Mouse (Mus musculus) forebrain, embryonic 10.5 days (tissue): ENCODE measurements at regions not wholly inside any gene's neighbourhood (a gene's known extent, or its start where the extent isn't known, plus 50 kb on each side); places are given as distances from the start of the nearest gene placed in this dataset.

Source experiments
- DNase-seq: peaks from one replicate; pipeline ENCODE4 v3.0.0-alpha.2; 2017; ENCODE audit warnings: low spot score; ENCODE audit errors: extremely low spot score
- H3K27ac ChIP-seq: fragments of 300-500 bp; sonication (generic); 2 replicates; pipeline ENCODE4 v1.5.1; 2016; ENCODE audit warnings: mild to moderate bottlenecking
- H3K27me3 ChIP-seq: fragments of 300-500 bp; sonication (generic); 2 replicates; pipeline ENCODE4 v1.6.1; 2016; ENCODE audit warnings: mild to moderate bottlenecking; ENCODE audit not compliant: poor library complexity, severe bottlenecking
- H3K36me3 ChIP-seq: fragments of 300-500 bp; sonication (generic); replicated peaks from 2 replicates; pipeline ENCODE4 v1.6.1; 2016; ENCODE audit warnings: mild to moderate bottlenecking, moderate library complexity
- H3K4me1 ChIP-seq: fragments of 300-500 bp; sonication (generic); 2 replicates; pipeline ENCODE4 v1.6.1; 2016
- H3K4me3 ChIP-seq: fragments of 300-500 bp; sonication (generic); 2 replicates; pipeline ENCODE4 v1.5.1; 2016; ENCODE audit warnings: mild to moderate bottlenecking, moderate library complexity
- H3K9me3 ChIP-seq: fragments of 300-500 bp; sonication (generic); 2 replicates; pipeline ENCODE4 v1.6.1; 2016; ENCODE audit warnings: mild to moderate bottlenecking, moderate library complexity
- WGBS: fragments of 180-500 bp; shearing (Covaris S2); methylation state at CpG from one replicate; pipeline ENCODE4 v1.1.7; 2016; 5-methylcytosine and 5-hydroxymethylcytosine counted together

GRCm38 (mm10) chr13:45301191-45301905 lies 88.2 kb upstream of the Mylip start:
- 89% methylated on average over 10 of the region's 10 CpGs for WGBS
- Histone ChIP-seq H3K4me1 (peaks cover 16% of the 10 kb centered on the region), H3K27me3 (no peaks in the 10 kb centered on the region), H3K27ac (no peak overlapping the region), H3K36me3 (no peaks in the 10 kb centered on the region), H3K9me3 (no peaks in the 10 kb centered on the region), H3K4me3 (no peak overlapping the region)
- DNase-seq, result no peak

DNA sequence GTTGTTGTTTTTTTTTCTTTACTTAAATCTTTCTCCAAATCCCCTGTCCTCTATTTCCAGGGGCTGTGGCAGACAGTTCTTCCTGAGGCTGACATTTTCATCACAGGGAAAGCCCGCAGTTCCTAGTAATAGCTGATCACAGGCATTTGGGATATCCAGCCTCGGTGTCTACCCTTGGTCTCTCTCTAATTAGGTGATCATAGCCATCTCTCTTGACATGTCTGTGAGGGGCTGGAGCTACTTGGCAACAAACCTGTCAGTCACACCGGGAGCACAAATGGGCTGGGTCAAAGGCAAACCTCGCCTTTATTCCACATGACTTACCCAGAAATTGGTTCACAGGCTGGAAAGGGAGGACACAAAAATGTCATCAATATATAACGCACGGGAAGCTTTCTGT lies 86.7 kb upstream of the Mylip start:
- Histone ChIP-seq H3K4me1 (peaks cover 16% of the 10 kb centered on the region), H3K4me3 (no peak overlapping the region), H3K36me3 (no peaks in the 10 kb centered on the region), H3K27me3 (no peaks in the 10 kb centered on the region), H3K27ac (no peak overlapping the region), H3K9me3 (no peaks in the 10 kb centered on the region)
- DNase-seq, result no peak
- 65% methylated on average over 6 of the region's 6 CpGs for WGBS

DNA sequence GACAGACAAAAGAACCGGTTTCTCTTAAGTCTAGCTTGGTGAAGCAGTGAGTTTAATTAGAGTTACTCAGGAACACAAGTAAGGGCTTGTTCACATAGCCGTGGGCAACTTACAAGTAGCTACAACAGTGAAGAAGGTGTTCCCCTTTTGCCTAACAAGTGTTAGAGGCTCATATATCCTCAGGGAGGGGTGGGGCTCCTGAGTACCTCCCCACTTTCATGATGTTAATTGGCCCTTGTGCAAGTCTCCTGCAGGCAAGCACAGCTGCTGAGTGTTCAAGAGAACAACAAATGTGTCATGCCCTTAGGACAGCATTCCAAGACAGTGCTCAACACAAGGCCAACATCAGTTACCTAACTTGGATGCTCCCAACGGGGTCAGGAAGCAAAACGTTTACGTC lies 83.4 kb upstream of the Mylip start:
- Histone ChIP-seq H3K4me3 (no peak overlapping the region), H3K4me1 (peaks cover 16% of the 10 kb centered on the region), H3K27me3 (no peaks in the 10 kb centered on the region), H3K9me3 (no peaks in the 10 kb centered on the region), H3K36me3 (no peaks in the 10 kb centered on the region), H3K27ac (no peak overlapping the region)
- DNase-seq, result no peak
- 74% methylated on average over 5 of the region's 5 CpGs for WGBS

DNA sequence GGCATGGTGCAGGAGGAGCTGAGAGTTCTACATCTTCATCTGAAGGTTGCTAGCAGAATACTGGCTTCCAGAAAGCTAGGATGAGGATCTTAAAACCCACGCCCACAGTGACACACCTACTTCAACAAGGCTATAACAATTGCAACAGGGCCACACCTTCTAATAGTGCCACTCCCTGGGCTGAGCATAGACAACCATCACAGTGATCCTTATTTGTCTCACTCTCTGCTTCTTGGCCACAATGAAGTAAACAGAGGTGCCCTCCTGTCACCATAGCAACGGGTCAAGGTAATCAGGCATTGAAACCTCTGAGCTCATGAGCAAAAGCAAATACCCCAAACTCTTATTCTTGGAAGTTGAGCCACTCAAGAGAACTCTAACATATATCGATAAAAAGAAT lies 82.3 kb upstream of the Mylip start:
- no peak for DNase-seq
- peaks cover 14% of the 10 kb centered on the region for H3K4me1 ChIP-seq
- H3K36me3 ChIP-seq, result no peaks in the 10 kb centered on the region
- 90% methylated on average over 3 of the region's 3 CpGs for WGBS
- H3K4me3 ChIP-seq, result no peak overlapping the region
- no peak overlapping the region for H3K27ac ChIP-seq
- no peaks in the 10 kb centered on the region for H3K27me3 ChIP-seq
- no peaks in the 10 kb centered on the region for H3K9me3 ChIP-seq

- no peak for DNase-seq
- no peaks in the 10 kb centered on the region for H3K36me3 ChIP-seq
- H3K27me3 ChIP-seq, result no peaks in the 10 kb centered on the region
- no peaks in the 10 kb centered on the region for H3K9me3 ChIP-seq
- H3K4me1 ChIP-seq, result no peaks in the 10 kb centered on the region
- no peak overlapping the region for H3K27ac ChIP-seq
- WGBS, result 87% methylated on average over 6 of the region's 6 CpGs
- no peak overlapping the region for H3K4me3 ChIP-seq
Measured at GRCm38 (mm10) chr13:45319646-45320045, 69.9 kb upstream of the Mylip start.

DNA sequence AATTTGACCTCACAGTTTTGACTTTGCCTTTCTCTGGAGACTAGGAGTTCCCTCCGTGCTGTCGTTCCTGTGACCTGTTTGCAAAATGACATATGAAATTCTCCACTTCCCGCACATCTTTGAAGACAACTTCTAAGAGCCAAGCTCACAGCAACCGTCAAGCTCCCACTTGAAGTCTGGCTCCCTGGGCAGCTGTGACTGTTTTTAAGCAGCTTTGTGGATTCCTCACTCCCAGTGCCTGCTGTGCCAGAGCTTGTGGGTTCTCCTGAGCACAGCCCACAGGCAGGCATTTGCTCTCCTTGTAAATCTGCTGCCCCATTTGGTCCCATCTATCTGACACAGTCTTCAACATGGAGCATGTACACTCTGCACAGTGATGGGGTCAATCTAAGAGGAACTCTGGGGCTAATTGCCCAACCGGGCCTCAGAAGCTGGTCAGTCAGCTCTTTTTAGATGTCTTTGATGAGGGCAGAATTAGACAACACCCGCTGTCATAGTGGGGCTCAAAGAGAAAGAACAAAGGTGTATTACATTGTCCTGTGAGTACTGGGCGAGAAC lies 63.7 kb upstream of the Mylip start:
- Histone ChIP-seq H3K36me3 (no peaks in the 10 kb centered on the region), H3K4me1 (peaks cover 5% of the 10 kb centered on the region; the same call in 1 of the 2 replicates), H3K27me3 (no peaks in the 10 kb centered on the region), H3K27ac (no peak overlapping the region), H3K9me3 (no peaks in the 10 kb centered on the region), H3K4me3 (no peak overlapping the region)
- DNase-seq, result no peak
- WGBS, result 77% methylated on average over 7 of the region's 7 CpGs

GRCm38 (mm10) chr13:45326751-45327150 lies 62.8 kb upstream of the Mylip start:
- no peak for DNase-seq
- Histone ChIP-seq H3K27ac (no peak overlapping the region), H3K4me3 (no peak overlapping the region), H3K9me3 (no peaks in the 10 kb centered on the region), H3K36me3 (no peaks in the 10 kb centered on the region), H3K4me1 (peaks cover 5% of the 10 kb centered on the region; the same call in 1 of the 2 replicates), H3K27me3 (no peaks in the 10 kb centered on the region)
- 96% methylated on average over 6 of the region's 6 CpGs for WGBS

DNA sequence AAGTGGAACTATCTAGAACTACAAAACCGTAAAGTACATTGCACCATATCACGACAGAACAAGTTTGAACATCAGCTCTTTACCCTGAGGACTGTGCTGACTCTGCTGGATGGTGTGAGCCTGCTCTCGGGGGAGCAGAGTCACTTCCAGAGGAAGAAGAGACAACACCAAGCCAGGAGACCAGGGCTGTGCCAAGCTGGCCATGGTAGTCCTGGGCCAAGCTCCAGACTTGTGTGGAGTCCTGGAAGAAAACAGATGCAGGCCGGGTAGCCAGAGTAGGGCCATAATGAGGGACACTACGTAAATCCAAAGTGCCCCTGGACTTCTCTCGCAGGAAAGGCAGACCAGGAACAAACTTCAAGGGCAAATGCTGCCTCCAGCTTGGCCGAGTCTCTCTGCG lies 59.0 kb upstream of the Mylip start:
- Histone ChIP-seq H3K4me3 (no peak overlapping the region), H3K27me3 (no peaks in the 10 kb centered on the region), H3K4me1 (peaks cover 5% of the 10 kb centered on the region; the same call in 1 of the 2 replicates), H3K27ac (no peak overlapping the region), H3K9me3 (no peaks in the 10 kb centered on the region), H3K36me3 (no peaks in the 10 kb centered on the region)
- DNase-seq, result no peak
- 85% methylated on average over 8 of the region's 8 CpGs for WGBS

- H3K9me3 ChIP-seq, result no peaks in the 10 kb centered on the region
- H3K36me3 ChIP-seq, result no peaks in the 10 kb centered on the region
- H3K4me3 ChIP-seq, result no peak overlapping the region
- DNase-seq, result no peak
- WGBS, result 83% methylated on average over 3 of the region's 3 CpGs
- H3K27ac ChIP-seq, result no peak overlapping the region
- H3K4me1 ChIP-seq, result no peaks in the 10 kb centered on the region
- H3K27me3 ChIP-seq, result no peaks in the 10 kb centered on the region
Measured at GRCm38 (mm10) chr13:45332031-45332430, 57.5 kb upstream of the Mylip start.

GRCm38 (mm10) chr13:45333634-45334033 lies 55.9 kb upstream of the Mylip start:
- H3K27ac ChIP-seq, result no peak overlapping the region
- no peaks in the 10 kb centered on the region for H3K4me1 ChIP-seq
- DNase-seq, result no peak
- 83% methylated on average over 5 of the region's 5 CpGs for WGBS
- H3K4me3 ChIP-seq, result no peak overlapping the region
- no peaks in the 10 kb centered on the region for H3K9me3 ChIP-seq
- no peaks in the 10 kb centered on the region for H3K27me3 ChIP-seq
- no peaks in the 10 kb centered on the region for H3K36me3 ChIP-seq
